Mouse (Mus musculus): ENCODE measurements around the gene Nol8. TPM values are rescaled to one million over a fixed set of nuclear protein-coding genes. Genes with fewer than 3 reads are reported as not detected.

Nol8 gene
- 18.7 and 19.0 TPM in 2 replicates for polyA plus RNA-seq (2015; fragmentation: Nextera tagmentation; extraction: Ambion mirVana)

DNA sequence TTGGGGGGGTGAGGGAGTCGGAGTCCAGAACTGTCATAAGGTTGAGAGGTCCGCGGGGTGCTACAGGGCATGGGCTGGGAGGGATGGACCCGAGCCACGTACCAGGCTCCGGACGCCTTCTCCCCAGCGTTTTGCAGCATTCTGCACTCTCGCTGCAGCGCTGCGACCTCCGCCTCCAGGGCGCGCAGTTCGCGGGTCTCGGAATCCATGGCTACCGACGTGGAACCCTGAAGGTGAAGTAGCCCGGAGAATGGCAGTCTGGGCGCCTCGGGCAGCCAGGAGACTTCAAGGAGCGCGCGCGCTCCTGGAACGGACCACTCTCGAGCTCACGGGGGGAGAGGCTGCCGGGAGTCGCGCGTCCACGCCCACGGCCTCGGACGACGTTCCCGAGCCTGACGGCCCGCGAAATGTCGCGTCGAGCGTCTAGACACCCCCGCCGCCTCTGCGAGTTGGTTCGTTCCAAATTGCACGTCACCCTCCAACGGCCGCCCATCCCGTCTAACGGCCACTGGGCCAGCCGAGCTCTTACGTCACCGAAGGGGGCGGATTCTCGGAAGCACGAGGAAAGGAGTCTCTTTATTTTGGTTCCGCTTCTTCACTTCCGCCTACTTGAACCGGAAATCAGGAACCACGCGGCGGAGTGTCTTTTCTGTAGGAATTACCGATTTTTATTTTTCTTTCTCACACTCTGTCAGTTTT, at the start of gene Nol8, which contains the start of gene Cenpp:
Gene Nol8 (plus strand): TSS at position 598 of the 699 bp plus-strand sequence.
Gene Cenpp (minus strand): TSS at position 305 of the 699 bp plus-strand sequence.
- H3K4me3 ChIP-seq, result peak within 1 kb of the TSS; percentile 84
- H3K9me3 ChIP-seq, result no peaks in the 10 kb centered on the region
- peak; percentile 98 for ATAC-seq (ENCODE audit: low FRiP score, low read depth)
- peaks cover 12% of the 10 kb centered on the region for H3K36me3 ChIP-seq
- peak within 1 kb of the TSS; percentile 87 for H3K4me2 ChIP-seq (replicated peaks)
- no peak within 1 kb of the TSS; the same call in 1 of the 2 replicates for H3K27ac ChIP-seq
- H3K27me3 ChIP-seq, result no peaks in the 10 kb centered on the region
- under 1% methylated on average over 68 of the region's 68 CpGs for WGBS
- H3K4me1 ChIP-seq, result peaks cover 21% of the 10 kb centered on the region
- peak within 1 kb of the TSS; percentile 73 for H3K9ac ChIP-seq

DNA sequence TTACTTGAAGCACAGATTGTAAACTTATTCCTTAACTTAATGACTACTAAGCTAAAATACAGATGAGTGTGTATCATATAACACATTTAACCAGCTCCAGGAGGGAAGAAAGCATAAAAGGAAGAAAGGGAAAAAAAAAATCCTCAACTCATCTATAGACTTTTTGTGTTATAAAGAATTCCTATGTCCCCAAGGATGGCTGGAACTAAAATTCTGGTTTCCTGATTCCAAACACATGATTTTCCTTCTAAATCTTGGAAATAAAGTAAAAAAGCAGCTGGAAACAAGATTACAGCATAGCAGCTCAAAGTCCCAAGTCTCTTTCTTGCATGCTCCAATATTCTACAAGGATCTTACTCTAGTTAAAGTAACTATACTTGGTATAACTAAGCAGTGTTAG, 49.3 kb upstream of the Nol8 start:
- ATAC-seq (ENCODE audit: low FRiP score, low read depth), result no peak
- no peak overlapping the region; the same call in 1 of the 2 replicates for H3K27ac ChIP-seq
- no peaks in the 10 kb centered on the region for H3K27me3 ChIP-seq
- H3K4me2 ChIP-seq (replicated peaks), result no peak overlapping the region
- no peak overlapping the region for H3K9ac ChIP-seq
- H3K4me1 ChIP-seq, result peaks cover 3% of the 10 kb centered on the region; the same call in 1 of the 2 replicates
- H3K4me3 ChIP-seq, result no peak overlapping the region
- no peaks in the 10 kb centered on the region for H3K36me3 ChIP-seq
- H3K9me3 ChIP-seq, result no peaks in the 10 kb centered on the region

DNA sequence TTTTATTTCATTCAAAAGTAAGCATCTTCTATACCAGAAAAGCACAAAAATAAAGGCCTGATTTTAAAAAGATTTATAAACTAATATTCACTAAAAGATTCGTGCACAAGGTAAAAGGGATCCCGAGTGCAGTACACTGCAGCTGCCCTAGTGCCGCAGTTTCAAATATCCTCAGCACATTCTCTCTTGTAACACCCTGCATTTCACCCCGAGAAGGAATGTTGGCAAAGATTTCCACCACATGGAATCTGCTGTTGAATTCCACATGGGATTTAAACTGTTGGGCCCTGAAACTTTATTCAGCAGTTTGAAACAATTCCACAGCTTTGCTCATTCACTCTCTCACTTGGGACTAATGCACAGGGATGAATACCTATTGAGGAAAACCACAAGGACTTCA, 45.2 kb upstream of the Nol8 start, which contains the start of gene Ogn:
Gene Ogn (plus strand): TSS at position 333 of the 400 bp plus-strand sequence.
- Histone ChIP-seq H3K9me3 (no peaks in the 10 kb centered on the region), H3K27ac (peak within 1 kb of the TSS; percentile 89), H3K27me3 (no peaks in the 10 kb centered on the region), H3K4me1 (peaks cover 3% of the 10 kb centered on the region; the same call in 1 of the 2 replicates), H3K4me3 (peak within 1 kb of the TSS; percentile 40), H3K9ac (peak within 1 kb of the TSS; percentile 51; the same call in 1 of the 2 replicates), H3K36me3 (no peaks in the 10 kb centered on the region), H3K4me2 (replicated peaks) (peak within 1 kb of the TSS; percentile 51)
- 21% methylated on average over 4 of the region's 4 CpGs for WGBS
- ATAC-seq (ENCODE audit: low FRiP score, low read depth), result peak; percentile 87; the same call in 1 of the 2 replicates

DNA sequence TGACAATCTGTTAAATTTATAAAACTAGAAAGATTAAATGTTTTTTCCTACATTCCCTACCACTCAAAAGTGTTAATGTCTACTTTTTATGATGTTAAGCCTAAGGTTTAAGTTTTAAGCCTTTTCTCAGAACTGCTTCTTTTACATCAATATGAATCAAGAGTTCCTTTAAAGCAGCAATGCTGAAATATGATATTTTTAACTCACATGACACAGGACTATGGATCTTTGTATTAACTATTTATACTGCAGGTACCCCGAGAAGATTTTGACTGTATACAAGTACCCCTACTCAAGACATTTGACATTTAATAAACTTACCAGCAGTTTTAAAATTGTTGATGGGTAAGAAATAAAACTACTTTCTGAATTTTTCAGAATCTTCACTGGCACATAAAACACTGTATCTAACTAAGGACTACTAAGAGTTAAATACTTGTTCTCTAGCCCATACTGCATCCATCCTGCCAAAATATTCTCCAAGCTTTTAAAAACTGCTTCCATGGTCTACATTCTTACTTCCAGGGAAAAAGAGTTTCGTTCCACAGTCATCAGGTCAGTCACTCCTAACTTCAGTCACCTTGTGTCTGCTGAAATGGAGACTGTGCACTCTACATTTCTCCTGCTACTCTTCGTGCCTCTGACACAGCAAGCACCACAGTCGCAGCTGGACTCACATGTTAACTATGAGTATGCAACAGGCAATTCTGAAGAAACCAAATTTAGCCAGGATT, 44.1 kb upstream of the Nol8 start:
- Histone ChIP-seq H3K9ac (peak overlapping the region; percentile 51; the same call in 1 of the 2 replicates), H3K4me2 (replicated peaks) (peak overlapping the region; percentile 51)

DNA sequence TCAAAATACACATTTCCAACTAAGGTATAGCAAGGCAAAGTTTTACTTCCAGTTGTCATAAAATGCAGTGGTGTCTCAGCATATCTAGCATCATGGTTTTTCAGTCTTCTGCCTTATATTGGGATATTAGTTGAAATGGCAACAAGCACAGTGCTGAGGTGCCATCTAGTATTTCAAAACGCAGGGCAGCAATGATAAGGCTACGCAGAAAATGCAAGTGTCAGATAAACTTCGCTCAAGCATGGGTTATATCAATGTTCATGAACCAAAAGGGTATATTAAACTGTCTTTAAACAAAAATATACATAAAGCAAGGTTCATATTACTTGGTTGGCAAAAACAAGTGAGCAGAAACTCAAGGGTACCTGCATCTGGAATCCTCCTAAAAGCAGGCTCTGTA, 35.9 kb upstream of the Nol8 start:
- 88% methylated on average over 3 of the region's 3 CpGs for WGBS
- no peaks in the 10 kb centered on the region for H3K4me1 ChIP-seq
- H3K9ac ChIP-seq, result no peak overlapping the region
- H3K27ac ChIP-seq, result no peak overlapping the region
- no peak for ATAC-seq (ENCODE audit: low FRiP score, low read depth)
- no peak overlapping the region for H3K4me2 ChIP-seq (replicated peaks)
- H3K36me3 ChIP-seq, result peaks cover 21% of the 10 kb centered on the region
- no peaks in the 10 kb centered on the region for H3K27me3 ChIP-seq
- no peak overlapping the region for H3K4me3 ChIP-seq
- H3K9me3 ChIP-seq, result no peaks in the 10 kb centered on the region

More for the DNA sequence above, 44.1 kb upstream of the Nol8 start:
- Histone ChIP-seq H3K27ac (peak overlapping the region; percentile 89), H3K4me3 (peak overlapping the region; percentile 40), H3K9me3 (no peaks in the 10 kb centered on the region), H3K4me1 (peaks cover 3% of the 10 kb centered on the region; the same call in 1 of the 2 replicates), H3K27me3 (no peaks in the 10 kb centered on the region), H3K36me3 (no peaks in the 10 kb centered on the region)
- peak; percentile 57; the same call in 1 of the 2 replicates for ATAC-seq (ENCODE audit: low FRiP score, low read depth)
- 31% methylated on average over 4 of the region's 4 CpGs for WGBS

DNA sequence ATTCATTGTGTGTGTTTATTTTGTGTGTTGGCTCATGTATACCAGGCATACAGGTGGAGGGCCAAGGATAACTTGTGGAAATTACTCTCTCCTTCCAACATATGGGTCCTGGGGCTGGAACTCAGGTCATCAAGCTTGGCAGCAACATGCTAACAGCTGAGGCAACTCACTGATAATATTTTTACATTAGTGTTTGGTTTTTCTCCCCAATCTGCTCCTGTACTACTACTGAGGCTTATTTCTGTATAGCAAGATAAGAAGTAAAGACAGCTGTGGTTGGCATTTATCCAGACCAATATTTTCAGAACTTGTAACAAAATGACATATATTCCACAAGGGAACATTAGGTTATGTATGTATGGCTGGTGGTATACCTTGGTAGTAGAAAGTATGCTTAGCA, 34.5 kb upstream of the Nol8 start:
- ATAC-seq (ENCODE audit: low FRiP score, low read depth), result no peak
- no peaks in the 10 kb centered on the region for H3K9me3 ChIP-seq
- H3K27me3 ChIP-seq, result no peaks in the 10 kb centered on the region
- H3K9ac ChIP-seq, result no peak overlapping the region
- H3K4me2 ChIP-seq (replicated peaks), result no peak overlapping the region
- H3K27ac ChIP-seq, result no peak overlapping the region
- no peak overlapping the region for H3K4me3 ChIP-seq
- H3K36me3 ChIP-seq, result peaks cover 21% of the 10 kb centered on the region
- H3K4me1 ChIP-seq, result no peaks in the 10 kb centered on the region

DNA sequence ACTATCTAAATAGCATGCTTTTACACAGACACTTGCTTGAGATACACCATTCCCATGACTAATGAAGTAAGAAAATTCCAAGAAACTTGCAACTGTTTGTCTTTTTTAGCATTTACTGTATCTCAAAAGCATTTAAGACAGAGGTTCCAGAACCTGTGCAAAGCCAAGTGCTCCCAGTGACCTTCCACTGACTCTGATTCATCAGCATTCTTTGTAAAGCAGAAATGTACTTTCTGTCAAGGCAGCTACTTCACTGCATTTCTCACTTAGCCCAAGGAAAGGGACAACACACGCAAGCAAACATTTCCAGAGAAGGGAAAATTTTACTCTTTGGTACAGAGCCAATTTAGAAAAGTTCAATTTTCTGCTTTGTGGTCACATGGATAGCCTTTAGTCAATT, 29.7 kb upstream of the Nol8 start:
- 72% methylated on average over 1 of the region's 1 CpGs for whole genome bisulfite sequencing
- Histone ChIP-seq H3K27ac (no peak overlapping the region), H3K9me3 (no peaks in the 10 kb centered on the region), H3K27me3 (no peaks in the 10 kb centered on the region), H3K4me1 (no peaks in the 10 kb centered on the region), H3K4me2 (replicated peaks) (no peak overlapping the region), H3K9ac (no peak overlapping the region), H3K4me3 (no peak overlapping the region), H3K36me3 (peaks cover 11% of the 10 kb centered on the region)
- ATAC-seq (ENCODE audit: low FRiP score, low read depth), result no peak

DNA sequence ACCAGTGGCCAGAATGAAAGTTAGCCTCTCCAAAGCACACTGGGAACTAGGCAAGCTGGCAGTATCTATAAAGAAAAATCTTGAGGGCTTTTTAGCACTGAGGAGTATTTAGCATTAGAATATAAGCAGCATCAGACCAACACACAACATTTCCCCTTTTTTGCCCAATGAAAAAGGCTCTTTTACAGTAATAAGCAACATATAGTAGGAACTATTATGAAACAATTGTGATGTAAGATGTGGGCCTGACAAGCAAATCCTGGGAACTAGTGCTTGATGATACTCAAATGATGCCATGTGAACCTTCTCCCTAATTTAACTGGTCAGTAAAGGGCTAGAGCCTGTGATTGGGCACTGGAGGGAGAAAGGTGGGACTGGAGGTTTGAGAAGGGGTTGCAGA, 24.7 kb upstream of the Nol8 start:
- ATAC-seq (ENCODE audit: low FRiP score, low read depth), result no peak
- no peaks in the 10 kb centered on the region for H3K27me3 ChIP-seq
- H3K9ac ChIP-seq, result no peak overlapping the region
- H3K27ac ChIP-seq, result no peak overlapping the region
- H3K4me3 ChIP-seq, result no peak overlapping the region
- no peaks in the 10 kb centered on the region for H3K36me3 ChIP-seq
- no peaks in the 10 kb centered on the region for H3K4me1 ChIP-seq
- H3K4me2 ChIP-seq (replicated peaks), result no peak overlapping the region
- H3K9me3 ChIP-seq, result no peaks in the 10 kb centered on the region

DNA sequence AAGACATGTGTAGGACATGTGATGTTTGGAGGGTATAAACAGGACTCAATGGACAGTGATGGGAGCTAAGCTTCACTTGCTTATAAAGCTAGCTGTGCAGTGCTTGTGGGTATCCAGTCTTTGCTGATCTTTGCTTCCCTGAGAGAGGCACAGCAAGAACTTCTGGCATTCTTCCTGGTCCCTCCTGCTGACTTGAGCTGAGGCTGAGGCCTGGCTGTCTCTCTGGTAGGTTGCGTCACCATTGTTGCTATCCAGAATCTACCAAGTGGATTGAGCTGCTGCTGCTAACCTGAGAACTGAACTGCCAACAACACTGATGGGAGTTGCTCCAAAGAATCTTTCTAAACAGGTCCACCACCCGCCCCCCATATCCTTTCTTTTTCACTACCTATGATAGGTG, 23.8 kb upstream of the Nol8 start:
- Histone ChIP-seq H3K27ac (0 out of 2 replicates have a peak overlapping the region, but pooled peaks have one; percentile 28), H3K4me1 (no peaks in the 10 kb centered on the region), H3K27me3 (no peaks in the 10 kb centered on the region), H3K36me3 (no peaks in the 10 kb centered on the region), H3K4me3 (no peak overlapping the region), H3K9me3 (no peaks in the 10 kb centered on the region), H3K4me2 (replicated peaks) (no peak overlapping the region), H3K9ac (no peak overlapping the region)
- no peak for ATAC-seq (ENCODE audit: low FRiP score, low read depth)
- 95% methylated on average over 2 of the region's 2 CpGs for WGBS

DNA sequence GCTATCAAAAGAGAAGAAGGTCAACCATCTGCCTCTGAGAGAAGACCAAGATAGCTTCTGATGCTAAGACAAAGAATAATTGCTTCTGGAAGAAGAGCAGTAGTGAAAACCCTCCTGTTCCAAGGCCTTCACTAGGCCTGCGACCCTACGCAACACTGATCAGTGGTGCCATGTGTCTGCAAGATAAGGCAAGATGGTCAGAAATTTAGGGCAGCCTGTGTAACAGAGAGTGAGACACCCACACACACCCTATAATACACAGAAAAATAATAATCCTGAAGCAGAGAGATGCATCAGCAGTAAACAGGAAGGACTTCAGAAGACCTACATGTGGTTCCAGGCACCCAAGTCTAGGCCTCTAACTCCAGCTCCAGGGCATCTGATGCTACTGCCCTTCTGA, 12.9 kb upstream of the Nol8 start:
- no peaks in the 10 kb centered on the region for H3K9me3 ChIP-seq
- no peaks in the 10 kb centered on the region for H3K27me3 ChIP-seq
- no peak overlapping the region for H3K4me3 ChIP-seq
- H3K36me3 ChIP-seq, result peaks cover 3% of the 10 kb centered on the region; the same call in 1 of the 2 replicates
- no peak overlapping the region for H3K27ac ChIP-seq
- 97% methylated on average over 2 of the region's 2 CpGs for WGBS
- H3K4me2 ChIP-seq (replicated peaks), result no peak overlapping the region
- ATAC-seq (ENCODE audit: low FRiP score, low read depth), result no peak
- H3K4me1 ChIP-seq, result peaks cover 3% of the 10 kb centered on the region; the same call in 1 of the 2 replicates
- no peak overlapping the region for H3K9ac ChIP-seq

DNA sequence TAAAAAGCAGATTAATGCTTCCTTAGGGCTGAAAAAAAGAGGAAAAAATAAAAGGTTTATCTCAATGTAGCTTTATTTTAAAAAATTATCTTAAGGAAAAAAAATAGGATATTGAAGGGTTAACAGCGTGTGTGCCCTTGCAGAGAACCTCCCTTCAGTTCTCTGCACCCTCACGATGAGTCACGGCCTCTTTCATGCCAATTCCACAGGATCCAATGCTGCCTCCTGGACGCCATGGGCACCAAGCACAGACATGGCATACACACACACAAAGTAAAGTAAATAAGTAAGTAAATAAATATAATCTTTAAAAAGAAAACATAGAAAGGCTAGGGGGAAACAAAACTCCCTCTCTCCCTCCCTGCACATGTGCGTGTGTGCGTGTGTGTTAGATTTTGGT, 10.2 kb upstream of the Nol8 start:
- 77% methylated on average over 6 of the region's 6 CpGs for WGBS
- Histone ChIP-seq H3K9ac (no peak overlapping the region), H3K4me1 (peaks cover 3% of the 10 kb centered on the region; the same call in 1 of the 2 replicates)

DNA sequence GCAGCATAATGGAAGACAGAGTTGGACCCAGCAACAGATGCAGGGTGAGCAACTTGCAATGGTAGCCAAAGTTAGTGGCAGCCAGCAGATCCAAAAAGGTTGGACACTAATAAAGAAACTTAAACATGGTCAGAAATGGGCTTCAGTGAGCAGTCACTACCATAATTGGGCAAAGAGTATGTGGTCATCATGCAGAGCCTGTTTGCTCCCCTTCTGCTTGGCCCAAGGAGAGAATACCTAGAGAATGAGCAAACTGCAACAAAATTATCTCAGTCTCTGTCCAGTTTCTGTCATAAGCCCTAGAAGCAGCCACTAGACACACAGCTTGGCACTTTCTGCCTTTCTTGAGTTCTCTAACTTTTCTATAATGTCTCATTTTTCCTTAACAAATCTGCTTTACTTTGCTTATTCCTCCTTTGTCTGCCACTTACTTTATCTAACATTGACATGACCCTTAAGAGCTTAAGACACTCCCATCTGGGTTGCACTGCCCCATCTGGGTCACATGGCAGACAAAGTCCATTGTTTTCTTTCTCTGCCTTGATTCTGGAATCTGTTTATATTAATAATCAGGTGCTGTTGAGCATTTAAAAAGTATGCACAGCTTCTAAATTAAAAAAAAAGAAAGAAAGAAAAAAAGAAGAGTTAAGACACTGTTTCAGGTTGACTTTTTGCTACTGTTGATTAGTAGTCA, 9.1 kb upstream of the Nol8 start:
- Histone ChIP-seq H3K4me3 (no peak overlapping the region), H3K36me3 (no peaks in the 10 kb centered on the region), H3K4me2 (replicated peaks) (no peak overlapping the region), H3K27ac (no peak overlapping the region), H3K27me3 (no peaks in the 10 kb centered on the region), H3K9me3 (no peaks in the 10 kb centered on the region), H3K9ac (no peak overlapping the region), H3K4me1 (peaks cover 3% of the 10 kb centered on the region; the same call in 1 of the 2 replicates)
- ATAC-seq (ENCODE audit: low FRiP score, low read depth), result no peak

More for the DNA sequence above, 10.2 kb upstream of the Nol8 start:
- H3K4me3 ChIP-seq, result no peak overlapping the region
- H3K27ac ChIP-seq, result no peak overlapping the region
- no peak for ATAC-seq (ENCODE audit: low FRiP score, low read depth)
- no peaks in the 10 kb centered on the region; the same call in 1 of the 2 replicates for H3K36me3 ChIP-seq
- H3K9me3 ChIP-seq, result no peaks in the 10 kb centered on the region
- H3K27me3 ChIP-seq, result no peaks in the 10 kb centered on the region
- no peak overlapping the region for H3K4me2 ChIP-seq (replicated peaks)

All from limb, embryonic 13.5 days (tissue).